Mouse (Mus musculus) mesoderm, embryonic 11.5 days (tissue): ENCODE measurements around the gene Vps13d.
A peak's percentile ranks its signal among the peaks of the same experiment; 100 is the strongest.

ENCODE experiments used
- DNase-seq: peaks from one replicate; pipeline ENCODE4 v3.0.0-alpha.2; 2012; ENCODE audit warnings: low read depth, low spot score

The Vps13d gene

DNA sequence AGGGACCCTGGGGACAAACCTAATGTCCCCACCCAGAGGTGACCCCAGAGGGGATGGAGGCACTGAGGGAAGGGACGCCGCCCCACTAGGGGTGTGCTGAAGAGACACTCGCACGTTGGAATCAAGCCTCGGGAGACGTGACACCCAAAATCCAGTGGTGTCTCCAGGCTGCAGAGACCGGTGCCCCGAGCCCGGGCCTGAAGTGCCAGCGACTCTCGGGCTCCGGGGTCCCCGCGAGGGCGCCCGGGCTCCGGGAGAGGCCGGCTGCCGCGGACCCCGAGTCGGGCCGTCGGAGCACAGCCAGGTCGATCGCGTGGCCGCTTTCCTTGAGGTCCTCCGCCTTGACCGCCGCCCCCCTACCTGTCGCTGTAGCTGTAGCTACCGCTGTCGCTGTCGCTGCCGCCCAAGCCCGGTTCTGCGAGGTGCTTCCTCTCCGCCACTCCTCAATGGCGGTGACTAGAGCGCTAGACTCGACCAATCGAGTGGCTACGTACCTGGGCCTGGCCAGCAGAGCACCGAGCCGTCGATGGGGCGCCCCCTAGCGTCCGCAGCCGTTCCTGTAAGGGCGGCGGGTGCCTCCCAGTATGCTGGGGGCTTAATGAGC lies at the start of gene Vps13d:
Gene Vps13d (minus strand): TSS at position 447 of the 604 bp plus-strand sequence.
- DNase-seq: peak; percentile 94

GRCm38 (mm10) chr4:145242719-145243350 lies 48.0 kb upstream of the Vps13d start:
- no peak for DNase-seq

DNA sequence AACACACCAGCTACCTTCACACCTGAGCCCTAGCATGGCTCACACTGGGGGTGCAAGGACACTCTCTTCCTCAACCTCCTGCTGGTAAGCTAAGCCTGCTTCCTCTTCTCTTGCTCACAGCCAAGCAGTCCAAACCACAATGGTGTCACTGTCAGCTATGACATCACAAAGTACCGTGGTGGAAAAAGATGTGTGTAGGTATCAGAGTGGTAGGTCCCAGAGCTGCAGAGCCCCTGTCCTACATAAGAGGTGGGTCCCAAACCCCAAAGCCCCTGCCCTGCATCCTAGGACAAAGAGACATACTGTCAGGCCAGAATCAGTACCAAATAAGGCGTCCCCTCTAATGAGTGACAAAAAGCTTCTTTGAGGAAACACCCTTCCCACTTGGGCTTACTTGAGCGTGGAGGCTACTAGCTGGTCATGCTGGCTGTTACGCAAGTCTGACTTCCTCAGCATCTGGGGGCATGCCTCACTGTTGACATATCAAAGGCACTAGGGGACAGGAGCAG lies 46.0 kb upstream of the Vps13d start:
- no peak for DNase-seq

DNA sequence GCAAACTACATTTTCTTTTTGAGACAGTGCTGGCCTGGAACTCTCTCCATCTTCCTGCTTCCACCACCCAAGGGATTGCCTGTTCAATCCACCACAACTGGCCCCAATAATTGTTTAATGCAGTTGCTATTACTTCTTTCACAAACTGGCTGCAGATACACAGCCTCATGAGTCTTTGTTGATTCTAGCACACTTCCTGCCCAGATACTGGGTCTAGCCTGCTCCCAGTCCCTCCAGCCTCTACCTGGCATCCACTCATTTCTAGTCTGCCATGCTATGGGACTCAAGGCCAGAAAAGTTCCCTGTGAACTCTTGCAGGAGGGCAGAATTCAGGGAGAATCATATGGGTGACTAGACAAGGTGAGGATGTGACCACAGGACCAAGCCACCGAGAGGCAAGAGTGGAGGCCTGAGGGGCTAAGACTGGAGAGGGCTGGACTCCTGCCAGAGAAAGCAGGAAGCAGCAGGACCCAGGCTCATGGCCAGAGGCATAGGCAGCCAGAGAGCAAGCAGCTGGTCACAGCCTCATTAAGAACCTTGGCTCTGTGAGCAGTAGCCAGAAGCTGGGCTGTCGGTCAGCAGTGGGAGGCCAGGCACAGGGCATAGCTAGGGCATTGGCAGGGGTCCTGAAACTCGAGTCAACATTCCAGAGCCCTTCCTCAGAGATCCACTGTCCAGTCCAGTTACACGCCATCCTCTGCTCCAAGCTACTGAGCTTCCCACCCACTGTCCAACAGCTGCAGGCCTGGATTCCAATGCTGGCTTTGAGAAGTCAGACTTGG lies 44.4 kb upstream of the Vps13d start:
- DNase-seq: peak; percentile 12

DNA sequence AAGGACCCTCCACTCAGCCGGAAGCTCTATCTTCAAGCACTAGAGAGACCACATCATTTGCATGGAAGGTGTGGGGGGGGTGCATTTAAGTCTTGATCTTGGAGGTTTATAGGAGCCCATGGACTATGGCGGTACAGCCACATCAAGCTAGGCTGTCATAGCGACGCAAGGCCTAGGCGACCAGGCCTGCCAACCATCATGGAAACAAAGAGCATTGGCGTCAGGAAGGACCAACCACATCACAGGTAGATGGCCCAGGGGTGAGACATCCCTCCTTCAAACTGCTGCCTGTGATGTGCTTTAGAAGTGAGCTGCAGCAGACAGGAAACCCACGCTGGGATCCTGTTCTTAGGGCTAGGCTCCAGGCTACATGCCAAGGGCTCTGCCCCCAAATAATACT lies 41.2 kb upstream of the Vps13d start:
- no peak for DNase-seq

DNA sequence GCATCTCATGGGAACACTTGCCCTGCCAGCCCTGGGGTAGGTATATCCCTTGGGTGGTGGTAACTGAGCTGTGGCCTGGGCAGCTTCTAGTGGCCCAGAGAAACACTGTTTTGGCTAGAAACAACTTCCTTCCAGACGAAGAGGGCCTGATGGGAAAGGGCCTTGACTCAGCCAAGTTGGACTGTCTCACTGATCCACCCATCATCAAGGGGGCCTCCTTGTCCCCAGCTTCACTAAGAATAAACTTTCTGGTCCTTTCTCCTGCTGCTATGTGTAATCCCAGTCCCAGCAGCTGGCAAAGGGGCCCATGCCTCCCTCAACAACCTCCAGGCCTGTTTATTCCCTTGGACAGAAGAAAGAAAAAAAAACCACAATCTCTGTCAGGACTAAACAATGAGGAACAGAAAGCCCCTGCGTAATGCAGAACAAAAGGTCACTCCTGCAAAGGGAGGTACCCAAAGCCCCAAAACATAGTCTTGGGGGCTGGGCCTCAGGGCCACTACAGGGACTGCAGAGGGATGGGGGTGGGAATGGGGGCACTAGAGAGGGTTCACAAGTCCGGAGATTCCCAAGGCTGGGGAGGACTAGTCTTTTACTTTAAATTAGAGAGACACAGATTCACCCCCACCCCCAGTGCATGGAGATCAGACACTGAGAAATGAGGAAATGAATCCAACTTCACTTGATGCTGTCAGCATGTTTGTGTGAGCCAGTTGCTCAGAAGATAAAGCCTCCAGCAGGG lies 38.9 kb upstream of the Vps13d start:
- no peak for DNase-seq

DNA sequence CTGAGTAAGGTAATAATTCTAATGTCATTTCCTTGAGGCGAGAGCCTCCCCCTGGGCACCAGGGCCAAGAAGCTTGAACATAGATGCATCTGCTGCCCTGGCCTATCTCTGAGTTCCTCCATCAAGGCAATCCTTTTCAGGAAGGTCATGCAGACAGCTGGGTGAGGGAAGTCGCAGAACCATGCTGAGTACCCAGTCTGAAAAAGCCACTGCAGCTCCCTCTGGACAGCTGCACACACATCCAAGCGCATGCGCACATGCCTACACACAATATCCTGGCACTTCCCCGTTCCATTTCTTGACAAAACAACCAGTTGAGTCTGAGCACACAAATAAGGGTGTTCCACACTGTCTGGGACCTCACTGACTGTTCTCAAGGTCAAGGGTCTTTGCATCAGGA lies 36.9 kb upstream of the Vps13d start:
- no peak for DNase-seq

DNA sequence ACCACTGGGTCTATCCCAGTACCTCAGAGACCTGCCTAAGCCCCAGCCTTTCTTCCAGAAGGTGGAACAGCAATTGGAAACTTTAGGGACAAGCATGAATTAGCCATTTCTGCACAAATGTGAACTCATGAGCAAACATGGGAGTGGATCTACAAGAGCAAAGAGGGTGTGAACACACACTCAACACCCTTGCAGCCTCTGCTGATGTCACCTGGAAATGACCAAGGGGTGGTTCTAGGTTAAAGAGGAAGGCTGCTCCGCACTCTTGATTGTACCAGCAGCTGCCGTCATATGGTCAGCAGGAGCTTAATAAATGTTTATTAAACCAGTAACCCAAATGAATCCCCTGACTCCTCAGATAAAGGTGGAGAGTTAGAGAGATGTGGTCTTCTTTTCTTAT lies 35.8 kb upstream of the Vps13d start:
- no peak for DNase-seq

- DNase-seq: no peak
These were observed 34.8 kb upstream of the Vps13d start for GRCm38 (mm10) chr4:145229524-145230163.

- DNase-seq: no peak
These were observed 34.2 kb upstream of the Vps13d start for GRCm38 (mm10) chr4:145229051-145229450.

- no peak for DNase-seq
These were observed 29.8 kb upstream of the Vps13d start for GRCm38 (mm10) chr4:145224613-145225012.

DNA sequence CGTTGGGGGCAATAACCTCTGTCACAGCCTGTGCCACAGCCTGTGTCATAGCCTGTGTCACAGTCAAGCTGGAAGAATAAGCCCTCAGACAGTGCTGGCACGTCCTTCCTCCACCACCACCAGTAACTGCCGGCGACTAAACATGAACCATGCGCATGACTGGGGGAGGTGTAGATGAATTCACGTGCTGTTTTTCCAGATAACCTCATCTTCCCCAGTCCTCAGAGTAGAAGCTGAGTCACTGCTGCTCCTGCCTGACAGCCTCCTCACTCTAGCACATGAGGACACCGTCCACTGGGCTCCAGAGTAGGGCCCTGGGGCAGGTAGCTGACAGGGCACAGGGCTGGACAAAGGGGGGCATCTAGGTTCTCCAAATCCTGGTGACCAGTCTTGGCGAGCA lies 27.3 kb upstream of the Vps13d start:
- no peak for DNase-seq

- DNase-seq: no peak
These were observed 26.6 kb upstream of the Vps13d start for GRCm38 (mm10) chr4:145221379-145221778.

- no peak for DNase-seq
These were observed 25.2 kb upstream of the Vps13d start for GRCm38 (mm10) chr4:145220001-145220400.

DNA sequence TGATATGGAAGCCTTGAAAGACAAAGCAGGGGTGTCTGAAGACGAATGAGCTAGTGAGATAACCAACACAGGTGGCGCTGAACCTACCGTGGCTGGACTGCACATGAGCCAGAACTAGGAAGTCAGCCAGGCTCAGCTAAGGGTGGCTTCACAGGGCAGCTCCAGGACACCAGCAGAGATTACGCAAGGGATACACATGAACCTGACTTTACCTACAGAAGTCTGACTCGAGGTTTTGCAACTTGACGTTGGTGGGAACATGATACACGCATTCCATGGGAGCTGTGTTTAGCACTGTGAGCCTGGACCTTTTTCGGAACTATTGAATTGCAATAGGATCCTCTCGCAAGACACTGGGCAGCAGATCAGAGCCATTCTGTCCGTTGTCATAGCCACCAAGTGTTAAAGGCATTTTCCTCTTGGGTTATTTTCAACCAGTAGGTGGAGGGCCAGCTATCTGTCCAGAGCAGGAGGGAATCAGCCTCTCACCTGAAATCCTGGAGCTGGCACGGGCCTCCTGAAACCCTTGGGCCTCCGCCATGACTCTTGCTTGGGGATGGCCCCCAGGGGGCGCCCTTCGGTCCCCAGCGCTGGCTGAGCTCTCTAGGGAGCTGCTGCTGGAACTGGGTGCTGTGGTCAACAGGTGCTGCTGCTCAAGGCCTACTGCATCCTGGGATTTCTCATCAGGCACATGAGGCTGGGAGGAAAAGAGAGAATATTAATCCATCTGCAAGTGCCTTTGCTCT lies 24.6 kb upstream of the Vps13d start:
- no peak for DNase-seq

DNA sequence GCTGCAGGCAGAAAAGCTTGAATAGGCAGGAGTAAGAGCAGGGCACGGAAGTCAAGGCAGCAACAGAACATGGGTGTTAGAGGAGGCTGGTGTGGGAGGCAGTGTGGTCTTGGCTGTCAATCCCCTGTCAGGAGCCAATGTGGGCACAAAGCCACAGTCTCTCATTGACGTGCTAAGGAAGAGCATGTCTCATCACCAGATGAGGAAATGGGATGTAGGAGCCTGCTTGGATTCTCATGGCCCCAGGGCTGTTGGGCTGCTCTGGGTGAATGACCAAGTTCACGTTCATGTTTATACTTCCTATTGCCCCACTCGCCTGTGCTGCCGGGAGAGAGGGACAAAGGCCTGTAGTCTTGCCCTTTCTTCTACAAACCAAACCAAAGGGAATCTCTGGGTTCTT lies 23.0 kb upstream of the Vps13d start:
- no peak for DNase-seq

DNA sequence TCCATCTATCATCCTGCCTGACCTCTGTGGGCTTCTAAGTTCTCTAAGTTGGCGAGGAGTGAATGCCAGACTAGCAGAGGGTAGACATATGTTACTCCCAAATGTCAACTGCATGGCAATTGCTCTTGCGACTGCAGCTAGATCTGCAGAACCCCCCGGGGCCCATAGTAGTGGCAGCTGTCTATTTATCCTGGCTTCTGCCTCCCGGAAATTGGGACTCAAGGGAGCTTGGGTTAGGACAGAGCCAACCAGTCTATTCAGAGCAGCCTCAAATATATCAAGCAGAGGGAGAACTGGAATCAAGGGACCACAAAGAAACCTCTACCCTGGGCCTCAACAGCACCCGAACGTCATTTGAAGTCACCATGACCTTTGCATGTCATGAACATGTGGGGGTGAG lies 22.2 kb upstream of the Vps13d start:
- DNase-seq: no peak

- no peak for DNase-seq
These were observed 20.6 kb upstream of the Vps13d start for GRCm38 (mm10) chr4:145215396-145215795.

- DNase-seq: no peak
These were observed 20.0 kb upstream of the Vps13d start for GRCm38 (mm10) chr4:145214786-145215174.

- peak; percentile 90 for DNase-seq
These were observed 19.4 kb upstream of the Vps13d start for GRCm38 (mm10) chr4:145213999-145214785.
